Mouse (Mus musculus) kidney, postnatal 0 days (tissue): ENCODE measurements around the gene Ifnar1. TPM values are rescaled to one million over a fixed set of nuclear protein-coding genes. Genes with fewer than 3 reads are reported as not detected.
"Not testable (repeated sequence)": the region's sequence is repeated elsewhere in the genome, so short reads cannot be mapped to it uniquely, and the experiment has no call there.

Experiments
- ATAC-seq: fragments of 200-750 bp; cut with Nextera tagmentation; replicated peaks from 2 replicates; pipeline ENCODE4 v1.8.0; 2017; ENCODE audit warnings: low read depth, moderate number of reproducible peaks, moderate TSS enrichment, moderate library complexity; ENCODE audit not compliant: low FRiP score
- DNase-seq: peaks from one replicate; pipeline ENCODE4 v3.0.0-alpha.2; 2016; ENCODE audit warnings: low spot score
- H3K27ac ChIP-seq: fragments of 300-500 bp; sonication (generic); 2 replicates; pipeline ENCODE4 v1.5.1; 2014; ENCODE audit warnings: mild to moderate bottlenecking
- H3K27me3 ChIP-seq: fragments of 300-500 bp; sonication (generic); 2 replicates; pipeline ENCODE4 v1.6.1; 2014; ENCODE audit warnings: low read length, mixed read lengths; ENCODE audit not compliant: insufficient read depth
- H3K36me3 ChIP-seq: fragments of 300-500 bp; sonication (generic); 2 replicates; pipeline ENCODE4 v1.6.1; 2014; ENCODE audit warnings: low read length, mixed read lengths; ENCODE audit not compliant: insufficient read depth
- H3K4me1 ChIP-seq: fragments of 300-500 bp; sonication (generic); replicated peaks from 2 replicates; pipeline ENCODE4 v1.6.1; 2014; ENCODE audit warnings: antibody characterized with exemption, low read length, mixed read lengths; ENCODE audit not compliant: insufficient read depth
- H3K4me2 ChIP-seq: fragments of 300-500 bp; sonication (generic); 2 replicates; pipeline ENCODE4 v1.6.1; 2014; ENCODE audit warnings: mild to moderate bottlenecking, low read length, moderate library complexity, mixed read lengths
- H3K4me3 ChIP-seq: fragments of 300-500 bp; sonication (generic); replicated peaks from 2 replicates; pipeline ENCODE4 v1.5.1; 2014; ENCODE audit warnings: low read depth, low read length
- H3K9ac ChIP-seq: fragments of 300-500 bp; sonication (generic); 2 replicates; pipeline ENCODE4 v1.6.1; 2014; ENCODE audit warnings: low read depth, low read length
- H3K9me3 ChIP-seq: fragments of 300-500 bp; sonication (generic); replicated peaks from 2 replicates; pipeline ENCODE4 v1.6.1; 2016; ENCODE audit warnings: low read length, inconsistent platforms, mixed read lengths
- CTCF ChIP-seq: IDR thresholded peaks from 2 replicates; pipeline ENCODE4 v1.5.1; 2016; ENCODE audit warnings: antibody characterized with exemption, low read depth, mild to moderate bottlenecking, moderate library complexity
- WGBS: fragments of 180-500 bp; shearing (Covaris S2); extraction: QIAGEN DNeasy Blood & Tissue Kit; methylation state at CpG from one replicate; pipeline ENCODE4 v1.1.7; 2014; 5-methylcytosine and 5-hydroxymethylcytosine counted together
- polyA plus RNA-seq: library from polyadenylated mRNA; unstranded; fragments of >200 nt; fragmentation: Nextera tagmentation; extraction: Ambion mirVana; gene quantifications from 2 replicates; pipeline ENCODE4 v1.2.1, GENCODE M21; 2015

Gene Ifnar1
- polyA plus RNA-seq = 33.5 and 37.1 TPM in 2 replicates

- H3K9me3 ChIP-seq = no peaks in the 10 kb centered on the region
- peak within 1 kb of the TSS; percentile 73 for H3K4me2 ChIP-seq
- H3K27me3 ChIP-seq = no peaks in the 10 kb centered on the region
- ATAC-seq = peak; percentile 100
- peak within 1 kb of the TSS; percentile 86 for H3K4me3 ChIP-seq
- peaks cover 5% of the 10 kb centered on the region; the same call in 1 of the 2 replicates for H3K36me3 ChIP-seq
- DNase-seq = peak; percentile 100
- H3K9ac ChIP-seq = peak within 1 kb of the TSS; percentile 86
- WGBS = under 1% methylated on average over 53 of the region's 68 CpGs
- H3K27ac ChIP-seq = peak within 1 kb of the TSS; percentile 97
- no peak for TF ChIP-seq CTCF
- H3K4me1 ChIP-seq = peaks cover 6% of the 10 kb centered on the region
Observed at GRCm38 (mm10) chr16:91484808-91485700, at the start of gene Ifnar1. Gene Ifnar1 (plus strand): TSS chr16:91485238.

- no peaks in the 10 kb centered on the region for H3K9me3 ChIP-seq
- H3K4me3 ChIP-seq = no peak overlapping the region
- no peak for TF ChIP-seq CTCF
- H3K36me3 ChIP-seq = no peaks in the 10 kb centered on the region
- H3K4me1 ChIP-seq = no peaks in the 10 kb centered on the region
- H3K27me3 ChIP-seq = no peaks in the 10 kb centered on the region
- ATAC-seq (no peak), DNase-seq (no peak)
- H3K9ac ChIP-seq = no peak overlapping the region
- no peak overlapping the region; the same call in 1 of the 2 replicates for H3K27ac ChIP-seq
- WGBS = 60% methylated on average over 3 of the region's 3 CpGs
- no peak overlapping the region for H3K4me2 ChIP-seq
Observed at GRCm38 (mm10) chr16:91438081-91438480, 47.0 kb upstream of the Ifnar1 start.

- not testable (repeated sequence) for H3K4me1 ChIP-seq, H3K9ac ChIP-seq, H3K9me3 ChIP-seq, DNase-seq, H3K36me3 ChIP-seq, H3K27me3 ChIP-seq, H3K27ac ChIP-seq, H3K4me2 ChIP-seq, ATAC-seq, H3K4me3 ChIP-seq
- 70% methylated on average over 1 of the region's 1 CpGs for WGBS
Observed at GRCm38 (mm10) chr16:91438599-91438998, 46.4 kb upstream of the Ifnar1 start.

- WGBS = 47% methylated on average over 7 of the region's 7 CpGs
- Histone ChIP-seq H3K4me3 (no peak overlapping the region), H3K27me3 (no peaks in the 10 kb centered on the region), H3K4me1 (no peaks in the 10 kb centered on the region), H3K9me3 (no peaks in the 10 kb centered on the region), H3K36me3 (no peaks in the 10 kb centered on the region), H3K27ac (no peak overlapping the region), H3K9ac (no peak overlapping the region), H3K4me2 (no peak overlapping the region)
- TF ChIP-seq CTCF = peak; percentile 31; the same call in 1 of the 2 replicates
- no peak for ATAC-seq
- DNase-seq = peak; percentile 48
Observed at GRCm38 (mm10) chr16:91441366-91441765, 43.7 kb upstream of the Ifnar1 start.

- H3K4me2 ChIP-seq = no peak overlapping the region
- no peak for ATAC-seq
- no peak for DNase-seq
- no peak overlapping the region for H3K27ac ChIP-seq
- H3K4me3 ChIP-seq = no peak overlapping the region
- no peaks in the 10 kb centered on the region for H3K9me3 ChIP-seq
- no peaks in the 10 kb centered on the region for H3K36me3 ChIP-seq
- 85% methylated on average over 7 of the region's 7 CpGs for WGBS
- no peak overlapping the region for H3K9ac ChIP-seq
- TF ChIP-seq CTCF = no peak
- H3K27me3 ChIP-seq = no peaks in the 10 kb centered on the region
- H3K4me1 ChIP-seq = no peaks in the 10 kb centered on the region
Observed at GRCm38 (mm10) chr16:91441811-91442240, 43.2 kb upstream of the Ifnar1 start.

GRCm38 (mm10) chr16:91442446-91442845 lies 42.6 kb upstream of the Ifnar1 start:
- Histone ChIP-seq H3K9me3 (no peaks in the 10 kb centered on the region), H3K4me1 (no peaks in the 10 kb centered on the region), H3K27me3 (no peaks in the 10 kb centered on the region), H3K4me3 (no peak overlapping the region), H3K27ac (no peak overlapping the region), H3K9ac (no peak overlapping the region), H3K36me3 (no peaks in the 10 kb centered on the region), H3K4me2 (no peak overlapping the region)
- 79% methylated on average over 4 of the region's 4 CpGs for WGBS
- ATAC-seq = no peak
- TF ChIP-seq CTCF = no peak
- DNase-seq = no peak
